Comparison of ENCODE assay signal across 8 mouse cellular contexts in genomic region chr8:84662581-84663065, GRCm38 (mm10). TPM values are rescaled to one million over a fixed set of nuclear protein-coding genes. Genes with fewer than 3 reads are reported as not detected.
DNase-seq lines count a peak whose midpoint lies in the region; ATAC-seq and TF ChIP-seq lines count a peak whose summit lies in the region.

Ier2 (minus strand) TSS chr8:84662852.

- H3K36me3 ChIP-seq in forebrain, embryonic 14.5 days (ENCODE audit: control insufficient read depth, insufficient read depth, low read length): no peaks in the 10 kb centered on the region
- H3K36me3 ChIP-seq in liver, postnatal 0 days (replicated peaks; ENCODE audit: insufficient read depth, low read length): no peaks in the 10 kb centered on the region
- no peaks in the 10 kb centered on the region for H3K36me3 ChIP-seq in neural tube, embryonic 13.5 days

- H3K27ac ChIP-seq in forebrain, embryonic 14.5 days (ENCODE audit: low read depth, low read length): peak within 1 kb of the TSS; percentile 90
- H3K27ac ChIP-seq in liver, postnatal 0 days (ENCODE audit: low read depth): peak within 1 kb of the TSS; percentile 99
- peak within 1 kb of the TSS; percentile 94 for H3K27ac ChIP-seq in neural tube, embryonic 13.5 days (replicated peaks)

- WGBS in forebrain, embryonic 14.5 days: under 1% methylated on average over 27 of the region's 27 CpGs
- whole genome bisulfite sequencing in liver, postnatal 0 days (ENCODE audit: insufficient replicate concordance): under 1% methylated on average over 27 of the region's 27 CpGs
- WGBS in neural tube, embryonic 13.5 days: under 1% methylated on average over 27 of the region's 27 CpGs

- H3K4me3 ChIP-seq in forebrain, embryonic 14.5 days (ENCODE audit: low read depth, low read length): peak within 1 kb of the TSS; percentile 69
- peak within 1 kb of the TSS; percentile 91 for H3K4me3 ChIP-seq in liver, postnatal 0 days (ENCODE audit: low read depth, low read length)
- peak within 1 kb of the TSS; percentile 82 for H3K4me3 ChIP-seq in neural tube, embryonic 13.5 days

- peak; percentile 83 for ATAC-seq in forebrain, embryonic 14.5 days
- ATAC-seq in liver, postnatal 0 days: peak; percentile 56
- ATAC-seq in neural tube, embryonic 13.5 days (ENCODE audit: low read depth): peak; percentile 83

- TF ChIP-seq CTCF in liver, postnatal 0 days (IDR thresholded peaks at IDR 0.05; ENCODE audit: low read depth): no peak

- peaks cover 34% of the 10 kb centered on the region for H3K4me1 ChIP-seq in forebrain, embryonic 14.5 days (ENCODE audit: control insufficient read depth, insufficient read depth, low read length)
- H3K4me1 ChIP-seq in liver, postnatal 0 days (ENCODE audit: insufficient read depth): peaks cover 43% of the 10 kb centered on the region
- H3K4me1 ChIP-seq in neural tube, embryonic 13.5 days (replicated peaks): peaks cover 68% of the 10 kb centered on the region

- H3K9me3 ChIP-seq in forebrain, embryonic 14.5 days (replicated peaks; ENCODE audit: control insufficient read depth, low read length): no peaks in the 10 kb centered on the region
- no peaks in the 10 kb centered on the region for H3K9me3 ChIP-seq in liver, postnatal 0 days (ENCODE audit: low read length)
- H3K9me3 ChIP-seq in neural tube, embryonic 13.5 days: no peaks in the 10 kb centered on the region

- TF ChIP-seq EP300 in liver, postnatal 0 days (IDR thresholded peaks at IDR 0.05; ENCODE audit: low read depth): peak; percentile 72

- peak within 1 kb of the TSS; percentile 84 for H3K9ac ChIP-seq in forebrain, embryonic 14.5 days (ENCODE audit: low read length)
- peak within 1 kb of the TSS; percentile 95 for H3K9ac ChIP-seq in liver, postnatal 0 days (replicated peaks)
- peak within 1 kb of the TSS; percentile 84 for H3K9ac ChIP-seq in neural tube, embryonic 13.5 days

- H3K4me2 ChIP-seq in forebrain, embryonic 14.5 days (ENCODE audit: low read length): peak within 1 kb of the TSS; percentile 92
- H3K4me2 ChIP-seq in liver, postnatal 0 days (ENCODE audit: low read depth, low read length): peak within 1 kb of the TSS; percentile 85
- H3K4me2 ChIP-seq in neural tube, embryonic 13.5 days: peak within 1 kb of the TSS; percentile 87

- no peaks in the 10 kb centered on the region for H3K27me3 ChIP-seq in forebrain, embryonic 14.5 days (replicated peaks; ENCODE audit: control insufficient read depth, insufficient read depth, low read length)
- H3K27me3 ChIP-seq in liver, postnatal 0 days (ENCODE audit: insufficient read depth, low read length): no peaks in the 10 kb centered on the region
- no peaks in the 10 kb centered on the region for H3K27me3 ChIP-seq in neural tube, embryonic 13.5 days

- peak; percentile 99 for DNase-seq in ES-CJ7 (ENCODE audit: low read depth, low spot score)
- peak; percentile 93 for DNase-seq in cerebellum, adult 11 months
- peak; percentile 98 for DNase-seq in forebrain, embryonic 14.5 days (ENCODE audit: low spot score)
- DNase-seq in heart, postnatal 14 days: peak; percentile 93 to 96
- DNase-seq in layer of hippocampus, adult 11-12 months (ENCODE audit: low spot score): peak; percentile 94
- DNase-seq in liver, postnatal 0 days: peak; percentile 93
- DNase-seq in telencephalon, adult 2 months (ENCODE audit: low read depth, low spot score): peak; percentile 90

- intact Hi-C loops in heart, postnatal 14 days (cut with DNase I): loop anchor here (1.0 to 5.0 kb wide), 3 partner anchors 23 to 460 kb away; partner anchors contain the start of gene Lyl1

RNA-seq across cellular contexts. Expression of gene Ier2, which starts in this region (rescaled TPM):
- polyA plus RNA-seq in forebrain, embryonic 14.5 days (2014; fragmentation: Nextera tagmentation; extraction: Ambion mirVana): 26.5 and 29.3 TPM in 2 replicates
- total RNA-seq in heart, postnatal 14 days (2021): 10 to 100 TPM; 26.2 to 29.4 TPM
- polyA plus RNA-seq in liver, postnatal 0 days (2015; fragmentation: Nextera tagmentation; extraction: Ambion mirVana): 32.3 and 32.9 TPM in 2 replicates
- polyA plus RNA-seq in neural tube, embryonic 13.5 days (2015; fragmentation: Nextera tagmentation; extraction: Ambion mirVana): 32.5 and 37.7 TPM in 2 replicates

Comparison
In these comparisons a context has a peak if more than half of its experiments do, and no peak if none do; other contexts are left out.
1. Peak in every context shown above with its lines: DNase-seq, ATAC-seq, H3K4me3 ChIP-seq and H3K27ac ChIP-seq.